Mouse (Mus musculus): ENCODE measurements around the gene Wfdc2. TPM values are rescaled to one million over a fixed set of nuclear protein-coding genes. Genes with fewer than 3 reads are reported as not detected.
A peak's percentile ranks its signal among the peaks of the same experiment; 100 is the strongest.

Gene Wfdc2
- total RNA-seq (2017), result 1.4 TPM in 1 of 3 replicates, not detected in the others

GRCm38 (mm10) chr2:164562391-164563188, at the start of gene Wfdc2:
Gene Wfdc2 (plus strand): TSS chr2:164562413.
- no peak for ATAC-seq (replicated peaks; ENCODE audit: insufficient number of reproducible peaks, low FRiP score, low TSS enrichment, poor library complexity, severe bottlenecking)

GRCm38 (mm10) chr2:164513389-164513788, 48.8 kb upstream of the Wfdc2 start:
- no peak for ATAC-seq (replicated peaks; ENCODE audit: insufficient number of reproducible peaks, low FRiP score, low TSS enrichment, poor library complexity, severe bottlenecking)

- ATAC-seq (replicated peaks; ENCODE audit: insufficient number of reproducible peaks, low FRiP score, low TSS enrichment, poor library complexity, severe bottlenecking), result no peak
Measured at GRCm38 (mm10) chr2:164514916-164515315, 47.3 kb upstream of the Wfdc2 start.

- ATAC-seq (replicated peaks; ENCODE audit: insufficient number of reproducible peaks, low FRiP score, low TSS enrichment, poor library complexity, severe bottlenecking), result no peak
Measured at GRCm38 (mm10) chr2:164515897-164516296, 46.3 kb upstream of the Wfdc2 start.

DNA sequence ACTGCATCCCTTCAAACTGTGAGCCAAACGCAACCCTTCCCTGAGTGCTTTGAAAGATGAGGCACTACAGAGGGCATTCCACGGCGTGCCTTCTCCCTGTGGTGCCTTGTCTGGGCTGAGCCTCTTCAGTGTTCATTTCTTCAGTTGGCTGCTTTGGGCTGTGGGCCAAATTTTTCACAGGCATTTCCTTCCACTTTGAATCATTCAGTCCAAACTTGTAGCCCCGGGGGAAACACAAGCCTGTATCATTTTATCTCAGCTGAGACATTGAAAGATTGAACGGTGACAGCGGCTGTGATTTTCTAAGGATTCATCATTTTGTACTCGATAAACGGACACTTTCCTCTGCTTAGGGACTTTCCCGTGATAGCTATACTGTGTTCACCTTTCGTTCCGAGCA, 45.6 kb upstream of the Wfdc2 start:
- ATAC-seq (replicated peaks; ENCODE audit: insufficient number of reproducible peaks, low FRiP score, low TSS enrichment, poor library complexity, severe bottlenecking), result no peak

DNA sequence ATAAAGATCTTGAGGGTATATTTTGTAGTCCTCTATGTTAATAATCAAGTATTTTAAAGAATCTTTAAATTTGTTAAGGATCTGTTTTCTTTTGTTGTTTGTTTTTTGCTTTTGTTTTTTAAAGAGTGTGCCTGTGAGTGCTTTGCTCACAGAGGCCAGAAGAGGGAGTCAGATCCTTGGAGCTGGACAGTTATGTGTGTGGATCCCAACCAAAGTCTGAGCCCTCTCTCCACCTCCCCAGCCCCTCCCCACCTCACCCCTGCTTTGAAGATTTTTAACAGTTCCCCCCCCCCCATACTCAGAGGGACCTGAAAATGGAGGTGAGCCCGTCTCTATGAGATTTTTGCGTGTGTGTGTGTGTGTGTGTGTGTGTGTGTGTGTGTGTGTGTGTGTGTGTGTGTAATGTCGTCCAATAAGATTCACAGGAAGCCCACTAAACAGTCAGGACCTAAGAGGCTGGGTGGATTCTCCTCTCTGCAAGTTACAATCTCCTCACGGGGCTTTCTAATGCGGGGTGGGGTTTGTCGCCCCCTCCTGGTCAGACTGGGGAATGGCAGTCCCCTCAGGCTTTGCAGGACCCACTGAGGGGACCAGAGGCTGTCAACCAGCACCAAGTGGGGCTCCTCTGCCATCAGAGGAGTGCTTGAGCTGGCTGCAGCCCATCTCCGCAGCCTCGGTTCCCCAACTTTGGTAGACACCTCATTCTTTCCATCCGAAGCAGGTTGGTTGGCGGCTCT, 44.6 kb upstream of the Wfdc2 start:
- peak; percentile 58; the same call in 1 of the 2 replicates for ATAC-seq (replicated peaks; ENCODE audit: insufficient number of reproducible peaks, low FRiP score, low TSS enrichment, poor library complexity, severe bottlenecking)

GRCm38 (mm10) chr2:164518266-164519170, 43.7 kb upstream of the Wfdc2 start:
- no peak for ATAC-seq (replicated peaks; ENCODE audit: insufficient number of reproducible peaks, low FRiP score, low TSS enrichment, poor library complexity, severe bottlenecking)

GRCm38 (mm10) chr2:164519171-164519526, 43.1 kb upstream of the Wfdc2 start:
- ATAC-seq (replicated peaks; ENCODE audit: insufficient number of reproducible peaks, low FRiP score, low TSS enrichment, poor library complexity, severe bottlenecking), result no peak

DNA sequence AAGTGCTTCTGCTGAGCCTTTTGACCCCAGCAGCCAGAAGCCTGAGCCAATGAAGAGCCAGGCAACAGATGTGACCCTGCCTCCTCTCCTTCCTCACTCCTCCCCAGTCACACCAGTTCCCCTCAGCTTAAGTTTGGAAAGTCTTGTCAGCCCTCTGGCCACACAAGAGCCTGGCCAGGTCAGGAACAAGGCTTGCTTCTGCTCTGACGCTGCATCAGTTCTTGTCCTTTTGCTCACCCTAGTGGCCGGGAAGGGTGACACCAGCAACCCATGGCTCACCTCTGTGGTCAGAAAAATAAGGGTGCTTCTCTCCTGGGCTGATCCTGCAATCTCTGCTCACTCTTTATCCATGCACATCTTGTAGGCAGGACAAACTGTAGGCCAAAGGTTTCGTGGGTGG, 41.4 kb upstream of the Wfdc2 start:
- ATAC-seq (replicated peaks; ENCODE audit: insufficient number of reproducible peaks, low FRiP score, low TSS enrichment, poor library complexity, severe bottlenecking), result peak; percentile 69

DNA sequence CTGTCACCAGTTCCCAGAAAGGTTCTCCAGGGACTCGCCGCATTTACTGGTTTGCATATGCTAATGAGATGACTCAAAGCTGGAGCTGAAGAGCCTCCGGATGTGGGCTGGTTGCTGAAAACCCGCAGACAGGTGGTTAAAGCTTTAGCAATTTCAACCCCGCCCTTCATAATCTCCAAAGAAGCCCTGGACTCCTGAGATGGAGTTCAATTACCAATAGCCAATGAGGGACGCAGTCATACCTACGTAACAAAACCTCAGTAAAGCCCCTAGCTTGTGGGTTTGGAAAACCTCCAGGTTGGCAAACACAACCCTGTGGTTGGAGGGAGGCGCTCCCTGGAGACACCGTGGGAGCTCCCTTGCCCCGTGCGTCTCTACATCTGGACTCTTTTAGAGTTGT, 40.4 kb upstream of the Wfdc2 start:
- peak; percentile 80 for ATAC-seq (replicated peaks; ENCODE audit: insufficient number of reproducible peaks, low FRiP score, low TSS enrichment, poor library complexity, severe bottlenecking)

DNA sequence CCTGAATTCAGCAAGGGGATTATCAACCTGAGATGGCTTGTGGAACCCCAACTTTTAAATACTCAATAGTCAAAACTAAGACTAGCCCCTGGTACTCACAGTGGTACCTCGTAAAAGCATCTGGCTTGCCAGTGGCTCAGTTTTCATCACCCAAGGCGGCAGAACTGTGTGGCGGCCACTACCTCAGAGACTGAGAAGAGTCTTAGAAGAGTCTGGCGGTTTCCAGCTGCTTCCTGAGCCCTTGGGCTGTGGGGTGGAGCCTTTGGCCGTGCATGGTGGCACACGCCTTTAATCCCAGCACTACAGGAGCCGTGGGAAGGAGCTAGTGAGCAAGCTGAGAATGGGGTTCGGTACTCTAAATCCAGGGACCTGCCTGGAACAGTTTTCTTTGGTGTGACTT, 39.9 kb upstream of the Wfdc2 start:
- ATAC-seq (replicated peaks; ENCODE audit: insufficient number of reproducible peaks, low FRiP score, low TSS enrichment, poor library complexity, severe bottlenecking), result 0 out of 2 replicates have a peak, but pooled peaks have one; percentile 11

DNA sequence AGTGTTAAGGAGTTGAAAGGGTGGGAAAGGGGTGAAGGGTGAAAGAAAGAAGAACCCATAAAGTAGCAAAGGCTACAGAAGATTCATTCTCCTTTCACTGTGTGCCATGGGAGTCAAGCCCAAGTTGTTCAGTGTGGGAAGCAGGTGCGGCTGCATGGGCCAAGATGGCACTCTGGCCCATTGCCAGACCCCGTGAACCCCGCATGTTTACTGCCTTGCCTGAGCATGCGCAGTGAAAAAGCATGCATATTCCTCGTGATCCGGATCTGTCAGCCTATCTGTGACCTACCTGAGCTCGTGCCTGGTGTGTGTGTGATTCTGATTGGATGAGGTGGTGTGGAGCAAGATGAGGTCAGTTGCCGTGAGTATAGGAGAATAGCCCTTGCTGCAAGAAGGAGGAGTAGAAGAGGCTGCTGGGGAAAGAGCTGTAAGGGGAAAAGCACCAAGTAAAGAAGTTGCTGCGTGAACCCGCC, 38.9 kb upstream of the Wfdc2 start:
- no peak for ATAC-seq (replicated peaks; ENCODE audit: insufficient number of reproducible peaks, low FRiP score, low TSS enrichment, poor library complexity, severe bottlenecking)

- no peak for ATAC-seq (replicated peaks; ENCODE audit: insufficient number of reproducible peaks, low FRiP score, low TSS enrichment, poor library complexity, severe bottlenecking)
Measured at GRCm38 (mm10) chr2:164528557-164528956, 33.7 kb upstream of the Wfdc2 start.

- peak; percentile 73 for ATAC-seq (replicated peaks; ENCODE audit: insufficient number of reproducible peaks, low FRiP score, low TSS enrichment, poor library complexity, severe bottlenecking)
Measured at GRCm38 (mm10) chr2:164531169-164531568, 31.0 kb upstream of the Wfdc2 start.

DNA sequence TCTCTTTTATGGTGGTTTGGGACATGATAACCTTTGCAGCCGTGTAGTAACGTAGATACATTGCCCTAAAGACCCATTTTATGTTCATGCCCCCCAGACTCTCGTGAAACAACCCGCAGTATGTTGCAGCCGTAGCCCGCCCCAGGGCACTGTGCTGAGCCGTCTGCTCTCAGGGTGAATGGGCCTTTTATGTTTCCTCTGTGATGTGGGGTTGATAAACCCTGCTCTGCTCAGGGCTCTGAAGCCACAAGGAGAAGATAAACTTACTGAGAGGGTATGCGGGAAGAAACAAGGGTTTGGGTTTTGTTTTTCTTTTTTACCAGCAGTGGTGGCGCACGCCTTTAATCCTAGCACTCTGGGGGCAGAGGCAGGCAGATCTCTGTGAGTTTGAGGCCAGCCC, 27.9 kb upstream of the Wfdc2 start:
- no peak for ATAC-seq (replicated peaks; ENCODE audit: insufficient number of reproducible peaks, low FRiP score, low TSS enrichment, poor library complexity, severe bottlenecking)

DNA sequence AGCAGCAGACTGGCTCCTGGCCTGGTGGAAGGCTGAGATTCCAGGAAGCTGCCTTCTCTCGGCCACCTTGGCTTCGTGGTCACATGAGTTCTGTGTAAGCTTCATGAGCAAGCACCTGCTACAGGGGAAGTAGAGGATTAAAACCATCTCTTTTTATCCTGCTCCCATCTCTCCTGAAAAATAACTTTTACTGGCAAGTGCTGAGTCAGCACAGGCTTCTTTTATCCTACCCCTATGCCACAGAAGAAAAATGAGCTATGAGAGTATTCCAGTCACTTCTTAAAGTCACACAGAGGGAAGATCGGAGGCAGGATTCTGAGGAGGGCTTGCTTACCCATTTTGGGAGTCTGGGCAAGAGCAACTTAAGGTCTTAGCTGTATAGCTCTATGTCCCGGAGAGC, 25.2 kb upstream of the Wfdc2 start:
- no peak for ATAC-seq (replicated peaks; ENCODE audit: insufficient number of reproducible peaks, low FRiP score, low TSS enrichment, poor library complexity, severe bottlenecking)

DNA sequence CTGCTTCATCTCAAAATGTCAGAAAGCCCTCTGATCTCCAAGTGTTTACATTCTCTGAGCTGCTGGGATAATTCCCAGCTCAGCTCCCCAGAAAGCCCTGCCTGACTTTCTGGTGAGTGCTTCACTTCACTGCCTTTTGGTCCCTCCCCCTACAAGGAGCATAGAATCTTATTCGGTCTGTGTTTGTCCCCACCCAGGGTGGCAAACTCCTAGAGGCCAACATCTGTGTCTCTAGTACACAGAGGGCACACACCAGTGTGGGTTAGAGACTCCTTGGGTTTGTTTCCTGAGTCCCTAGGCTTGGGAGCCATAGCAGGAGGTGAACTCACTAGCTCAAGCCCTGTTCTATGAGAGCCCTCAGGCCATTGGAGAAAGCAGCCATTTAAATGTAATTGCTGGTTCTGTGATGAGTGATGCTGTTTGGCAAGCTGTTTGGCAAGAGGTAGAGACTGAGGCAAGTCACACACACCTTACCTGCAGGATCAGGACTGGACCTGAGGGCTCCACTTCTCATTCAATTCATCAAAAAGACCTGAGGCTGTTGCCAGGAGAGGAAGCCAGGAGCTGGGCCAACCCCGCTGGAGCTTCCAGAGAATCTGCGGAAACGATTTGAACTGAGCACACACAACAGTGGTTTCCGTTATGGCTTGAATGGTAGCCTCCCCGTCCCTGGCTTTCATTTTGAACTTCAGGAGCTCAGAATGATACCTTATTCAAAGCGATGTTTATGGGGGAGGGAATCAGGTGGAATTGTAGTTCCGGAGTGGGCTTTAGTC, 21.4 kb upstream of the Wfdc2 start:
- ATAC-seq (replicated peaks; ENCODE audit: insufficient number of reproducible peaks, low FRiP score, low TSS enrichment, poor library complexity, severe bottlenecking), result no peak

DNA sequence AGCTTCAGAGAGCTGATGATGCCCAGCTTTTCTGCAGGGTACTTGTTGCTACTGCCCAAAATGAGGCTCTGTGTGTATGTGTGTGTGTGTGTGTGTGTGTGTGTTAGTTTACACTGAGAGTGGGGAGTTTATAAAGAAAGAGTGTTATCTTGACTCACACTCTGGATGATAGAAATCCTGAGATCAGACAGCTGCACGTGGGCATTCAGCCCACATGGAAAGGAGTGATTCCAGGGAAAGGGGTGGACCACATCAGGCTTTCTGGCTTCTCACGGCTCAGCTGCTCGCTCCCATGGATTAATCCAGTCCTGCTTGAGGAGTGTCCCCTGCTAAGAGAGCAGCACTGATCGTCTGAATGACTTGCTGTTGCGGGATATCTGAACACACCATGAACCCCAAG, 20.1 kb upstream of the Wfdc2 start:
- ATAC-seq (replicated peaks; ENCODE audit: insufficient number of reproducible peaks, low FRiP score, low TSS enrichment, poor library complexity, severe bottlenecking), result no peak
